Mouse (Mus musculus): ENCODE results near the gene Ms4a18.

- TF ChIP-seq POLR2A (IDR thresholded peaks at IDR 0.05; ENCODE audit: low read depth, low read length), result no peak
- TF ChIP-seq CTCF (IDR thresholded peaks at IDR 0.05; ENCODE audit: borderline replicate concordance, insufficient read depth, low read length), result no peak
These were observed 30.7 kb upstream of the Ms4a18 start for GRCm38 (mm10) chr19:11048503-11048902.
